ENCODE assay signal across 8 mouse cellular contexts in genomic region chr13:49652481-49653179, GRCm38 (mm10). TPM values are rescaled to one million over a fixed set of nuclear protein-coding genes. Genes with fewer than 3 reads are reported as not detected.
DNase-seq lines count a peak whose midpoint lies in the region; ATAC-seq and TF ChIP-seq lines count a peak whose summit lies in the region.

TSS of gene Cenpp (minus strand) at chr13:49652785.
TSS of gene Nol8 (plus strand) at chr13:49653078.

- H3K36me3 ChIP-seq in E14TG2a.4 (ENCODE audit: insufficient read depth, low read length) = peaks cover 52% of the 10 kb centered on the region
- H3K36me3 ChIP-seq in forebrain, embryonic 12.5 days (replicated peaks) = peaks cover 5% of the 10 kb centered on the region
- peaks cover 14% of the 10 kb centered on the region for H3K36me3 ChIP-seq in heart, postnatal 0 days (replicated peaks; ENCODE audit: control insufficient read depth, insufficient read depth, low read length)
- no peaks in the 10 kb centered on the region for H3K36me3 ChIP-seq in liver, embryonic 16.5 days (ENCODE audit: control insufficient read depth, insufficient read depth)
- H3K36me3 ChIP-seq in neural tube, embryonic 13.5 days = peaks cover 17% of the 10 kb centered on the region
- H3K36me3 ChIP-seq in testis, adult 2 months (ENCODE audit: control insufficient read depth, insufficient read depth, low read length) = peaks cover 7% of the 10 kb centered on the region

- peak within 1 kb of the TSS; percentile 99 for H3K4me3 ChIP-seq in E14TG2a.4 (replicated peaks; ENCODE audit: low read length)
- peak within 1 kb of the TSS; percentile 76 for H3K4me3 ChIP-seq in forebrain, embryonic 12.5 days (replicated peaks)
- peak within 1 kb of the TSS; percentile 69 for H3K4me3 ChIP-seq in heart, postnatal 0 days (ENCODE audit: low read depth, low read length)
- peak within 1 kb of the TSS; percentile 84 for H3K4me3 ChIP-seq in liver, embryonic 16.5 days (ENCODE audit: low read depth, low read length)
- peak within 1 kb of the TSS; percentile 80 for H3K4me3 ChIP-seq in neural tube, embryonic 13.5 days
- H3K4me3 ChIP-seq in testis, adult 2 months (ENCODE audit: control insufficient read depth, low read depth, low read length) = peak within 1 kb of the TSS; percentile 97

- no peaks in the 10 kb centered on the region for H3K27me3 ChIP-seq in E14TG2a.4 (ENCODE audit: insufficient read depth, low read length)
- no peaks in the 10 kb centered on the region for H3K27me3 ChIP-seq in forebrain, embryonic 12.5 days
- no peaks in the 10 kb centered on the region for H3K27me3 ChIP-seq in heart, postnatal 0 days (ENCODE audit: control insufficient read depth, insufficient read depth, low read length)
- H3K27me3 ChIP-seq in liver, embryonic 16.5 days (ENCODE audit: control insufficient read depth, insufficient read depth, low read depth, low read length) = no peaks in the 10 kb centered on the region
- H3K27me3 ChIP-seq in neural tube, embryonic 13.5 days = no peaks in the 10 kb centered on the region
- no peaks in the 10 kb centered on the region for H3K27me3 ChIP-seq in testis, adult 2 months (ENCODE audit: control insufficient read depth, insufficient read depth, low read length)

- 0 out of 2 replicates have a peak within 1 kb of the TSS, but pooled peaks have one; percentile 42 for H3K27ac ChIP-seq in forebrain, embryonic 12.5 days
- H3K27ac ChIP-seq in heart, postnatal 0 days (ENCODE audit: low read depth) = peak within 1 kb of the TSS; percentile 77
- H3K27ac ChIP-seq in liver, embryonic 16.5 days (ENCODE audit: low read length) = peak within 1 kb of the TSS; percentile 72
- no peak within 1 kb of the TSS for H3K27ac ChIP-seq in neural tube, embryonic 13.5 days (replicated peaks)
- peak within 1 kb of the TSS; percentile 97 for H3K27ac ChIP-seq in testis, adult 2 months (ENCODE audit: control insufficient read depth, insufficient read depth, low read depth, low read length)

- WGBS in forebrain, embryonic 12.5 days = under 1% methylated on average over 68 of the region's 68 CpGs
- under 1% methylated on average over 54 of the region's 68 CpGs for WGBS in heart, postnatal 0 days
- under 1% methylated on average over 65 of the region's 68 CpGs for WGBS in liver, embryonic 16.5 days (ENCODE audit: insufficient replicate concordance)
- under 1% methylated on average over 64 of the region's 68 CpGs for WGBS in neural tube, embryonic 13.5 days

- TF ChIP-seq POLR2A in testis, adult 2 months (IDR thresholded peaks at IDR 0.05; ENCODE audit: control insufficient read depth, low read depth, low read length) = peak; percentile 65

- TF ChIP-seq CTCF in E14TG2a.4 (conservative IDR thresholded peaks at IDR 0.05; ENCODE audit: low read length) = no peak
- no peak for TF ChIP-seq CTCF in heart, postnatal 0 days (IDR thresholded peaks at IDR 0.05; ENCODE audit: low read depth)
- TF ChIP-seq CTCF in testis, adult 2 months (IDR thresholded peaks at IDR 0.05; ENCODE audit: control insufficient read depth, insufficient read depth, insufficient replicate concordance, low read depth, low read length) = no peak

- DNase-seq in c-Kit-positive CD71-positive TER-119-positive erythroid progenitor cells, embryonic 14.5 days (ENCODE audit: low spot score) = peak; percentile 100
- DNase-seq in heart, postnatal 0 days (ENCODE audit: low spot score) = peak; percentile 98
- peak; percentile 100 for DNase-seq in kidney, postnatal 4 days

- peaks cover 21% of the 10 kb centered on the region for H3K4me1 ChIP-seq in E14TG2a.4 (replicated peaks; ENCODE audit: low read depth, low read length)
- H3K4me1 ChIP-seq in forebrain, embryonic 12.5 days = peaks cover 18% of the 10 kb centered on the region
- peaks cover 14% of the 10 kb centered on the region for H3K4me1 ChIP-seq in heart, postnatal 0 days (ENCODE audit: control insufficient read depth, insufficient read depth)
- H3K4me1 ChIP-seq in liver, embryonic 16.5 days (ENCODE audit: control insufficient read depth, low read depth, low read length) = peaks cover 13% of the 10 kb centered on the region
- peaks cover 23% of the 10 kb centered on the region for H3K4me1 ChIP-seq in neural tube, embryonic 13.5 days (replicated peaks)
- H3K4me1 ChIP-seq in testis, adult 2 months (ENCODE audit: control insufficient read depth, insufficient read depth, low read length) = no peaks in the 10 kb centered on the region; the same call in 1 of the 2 replicates

- H3K9me3 ChIP-seq in E14TG2a.4 (ENCODE audit: low read length) = no peaks in the 10 kb centered on the region
- H3K9me3 ChIP-seq in forebrain, embryonic 12.5 days = no peaks in the 10 kb centered on the region
- no peaks in the 10 kb centered on the region for H3K9me3 ChIP-seq in heart, postnatal 0 days (replicated peaks; ENCODE audit: control insufficient read depth, low read length)
- no peaks in the 10 kb centered on the region for H3K9me3 ChIP-seq in liver, embryonic 16.5 days (replicated peaks; ENCODE audit: control insufficient read depth, low read length)
- H3K9me3 ChIP-seq in neural tube, embryonic 13.5 days = no peaks in the 10 kb centered on the region

- no peak; the same call in 1 of the 2 replicates for TF ChIP-seq EP300 in heart, postnatal 0 days (IDR thresholded peaks at IDR 0.05; ENCODE audit: low read depth)

- peak within 1 kb of the TSS; percentile 61 for H3K9ac ChIP-seq in forebrain, embryonic 12.5 days
- peak within 1 kb of the TSS; percentile 44 for H3K9ac ChIP-seq in heart, postnatal 0 days (replicated peaks; ENCODE audit: low read depth, low read length)
- H3K9ac ChIP-seq in liver, embryonic 16.5 days (ENCODE audit: low read depth, low read length) = peak within 1 kb of the TSS; percentile 78
- peak within 1 kb of the TSS; percentile 75 for H3K9ac ChIP-seq in neural tube, embryonic 13.5 days

- ATAC-seq in forebrain, embryonic 12.5 days (ENCODE audit: low FRiP score) = peak; percentile 100
- peak; percentile 99 for ATAC-seq in heart, postnatal 0 days (ENCODE audit: insufficient read depth, low read depth)
- peak; percentile 99 for ATAC-seq in liver, embryonic 16.5 days (ENCODE audit: low read depth)
- peak; percentile 100 for ATAC-seq in neural tube, embryonic 13.5 days (ENCODE audit: low read depth)

- H3K4me2 ChIP-seq in forebrain, embryonic 12.5 days = peak within 1 kb of the TSS; percentile 81
- H3K4me2 ChIP-seq in heart, postnatal 0 days (ENCODE audit: low read depth, low read length) = peak within 1 kb of the TSS; percentile 98
- H3K4me2 ChIP-seq in liver, embryonic 16.5 days (ENCODE audit: low read depth, low read length) = peak within 1 kb of the TSS; percentile 98
- peak within 1 kb of the TSS; percentile 95 for H3K4me2 ChIP-seq in neural tube, embryonic 13.5 days

RNA-seq across cellular contexts. Expression of gene Cenpp, which starts in this region (rescaled TPM):
- 30.7 and 33.3 TPM in 2 replicates for polyA plus RNA-seq in forebrain, embryonic 12.5 days (2016; fragmentation: Nextera tagmentation; extraction: Ambion mirVana)
- 2.1 and 15.8 TPM in 2 replicates for total RNA-seq in heart, postnatal 0 days (2014; rRNA removed; ENCODE audit: low replicate concordance)
- polyA plus RNA-seq in heart, postnatal 0 days (2015; fragmentation: Nextera tagmentation; extraction: Ambion mirVana) = 16.1 and 16.2 TPM in 2 replicates
- 18.2 and 21.0 TPM in 2 replicates for polyA plus RNA-seq in liver, embryonic 16.5 days (2015; fragmentation: Nextera tagmentation; extraction: Ambion mirVana)
- 7.2 and 7.6 TPM in 2 replicates for polyA plus RNA-seq in neural tube, embryonic 13.5 days (2015; fragmentation: Nextera tagmentation; extraction: Ambion mirVana)
- 9.4 and 11.2 TPM in 2 replicates for polyA plus RNA-seq in testis, adult 2 months (2012; rRNA removed)

RNA-seq across cellular contexts. Expression of gene Nol8, which starts in this region (rescaled TPM):
- 26.3 and 27.4 TPM in 2 replicates for polyA plus RNA-seq in forebrain, embryonic 12.5 days (2016; fragmentation: Nextera tagmentation; extraction: Ambion mirVana)
- 3.1 and 6.0 TPM in 2 replicates for total RNA-seq in heart, postnatal 0 days (2014; rRNA removed; ENCODE audit: low replicate concordance)
- 10.5 and 10.9 TPM in 2 replicates for polyA plus RNA-seq in heart, postnatal 0 days (2015; fragmentation: Nextera tagmentation; extraction: Ambion mirVana)
- 5.4 and 5.5 TPM in 2 replicates for polyA plus RNA-seq in liver, embryonic 16.5 days (2015; fragmentation: Nextera tagmentation; extraction: Ambion mirVana)
- 19.4 and 22.5 TPM in 2 replicates for polyA plus RNA-seq in neural tube, embryonic 13.5 days (2015; fragmentation: Nextera tagmentation; extraction: Ambion mirVana)
- 18.1 and 23.3 TPM in 2 replicates for polyA plus RNA-seq in testis, adult 2 months (2012; rRNA removed)
